Mouse (Mus musculus) midbrain, embryonic 14.5 days (tissue): ENCODE results near the gene Ppan. TPM values are rescaled to one million over a fixed set of nuclear protein-coding genes. Genes with fewer than 3 reads are reported as not detected.

Experiments used
- ATAC-seq: fragments of 200-750 bp; cut with Nextera tagmentation; 2 replicates; pipeline ENCODE4 v1.8.0; 2017; ENCODE audit warnings: moderate number of reproducible peaks, moderate library complexity; ENCODE audit not compliant: low FRiP score, low TSS enrichment
- DNase-seq: peaks from one replicate; pipeline ENCODE4 v3.0.0-alpha.2; 2015
- H3K27ac ChIP-seq: fragments of 300-500 bp; sonication (generic); replicated peaks from 2 replicates; pipeline ENCODE4 v1.5.1; 2014; ENCODE audit warnings: mild to moderate bottlenecking, low read depth, low read length, moderate library complexity
- H3K27me3 ChIP-seq: fragments of 300-500 bp; sonication (generic); 2 replicates; pipeline ENCODE4 v1.6.1; 2014; ENCODE audit warnings: low read length, control low read depth, mixed read lengths; ENCODE audit not compliant: control insufficient read depth, insufficient read depth
- H3K36me3 ChIP-seq: fragments of 300-500 bp; sonication (generic); 2 replicates; pipeline ENCODE4 v1.6.1; 2014; ENCODE audit warnings: low read length, control low read depth; ENCODE audit not compliant: control insufficient read depth, insufficient read depth
- H3K4me1 ChIP-seq: fragments of 300-500 bp; sonication (generic); 2 replicates; pipeline ENCODE4 v1.6.1; 2014; ENCODE audit warnings: mild to moderate bottlenecking, antibody characterized with exemption, low read length, control low read depth; ENCODE audit not compliant: control insufficient read depth, insufficient read depth
- H3K4me2 ChIP-seq: fragments of 300-500 bp; sonication (generic); 2 replicates; pipeline ENCODE4 v1.6.1; 2014; ENCODE audit warnings: mild to moderate bottlenecking, low read length, moderate library complexity
- H3K4me3 ChIP-seq: fragments of 300-500 bp; sonication (generic); replicated peaks from 2 replicates; pipeline ENCODE4 v1.5.1; 2014; ENCODE audit warnings: low read depth, low read length
- H3K9ac ChIP-seq: fragments of 300-500 bp; sonication (generic); replicated peaks from 2 replicates; pipeline ENCODE4 v1.6.1; 2014; ENCODE audit warnings: mild to moderate bottlenecking, low read length, moderate library complexity
- H3K9me3 ChIP-seq: fragments of 300-500 bp; sonication (generic); 2 replicates; pipeline ENCODE4 v1.6.1; 2016; ENCODE audit warnings: low read length, control low read depth, mixed read lengths; ENCODE audit not compliant: control insufficient read depth
- whole genome bisulfite sequencing: fragments of 180-500 bp; shearing (Covaris S2); extraction: QIAGEN DNeasy Blood & Tissue Kit; methylation state at CpG from one replicate; pipeline ENCODE4 v1.1.7; 2014; 5-methylcytosine and 5-hydroxymethylcytosine counted together
- polyA plus RNA-seq: library from polyadenylated mRNA; unstranded; fragments of >200 nt; fragmentation: Nextera tagmentation; extraction: Ambion mirVana; gene quantifications from 2 replicates; pipeline ENCODE4 v1.2.1, GENCODE M21; 2014

The Ppan gene
- polyA plus RNA-seq, 1 experiment from 2014 or later = 39.8 TPM

GRCm38 (mm10) chr9:20897736-20898510 lies 9.9 kb downstream of the Ppan start:
- WGBS = 6% methylated on average over 32 of the region's 39 CpGs

GRCm38 (mm10) chr9:20898511-20899073 lies 10.6 kb downstream of the Ppan start, which contains the start of gene Eif3g:
TSS of gene Eif3g (minus strand) at chr9:20898623.
- Histone ChIP-seq H3K4me1 (peaks cover 5% of the 10 kb centered on the region), H3K4me3 (peak within 1 kb of the TSS; percentile 81), H3K27me3 (no peaks in the 10 kb centered on the region), H3K4me2 (peak within 1 kb of the TSS; percentile 79), H3K27ac (peak within 1 kb of the TSS; percentile 26; the same call in 1 of the 2 replicates), H3K36me3 (peaks cover 31% of the 10 kb centered on the region), H3K9ac (peak within 1 kb of the TSS; percentile 71), H3K9me3 (no peaks in the 10 kb centered on the region)
- ATAC-seq (peak; percentile 85), DNase-seq (peak; percentile 94)
- 4% methylated on average over 34 of the region's 34 CpGs for WGBS

More at GRCm38 (mm10) chr9:20897736-20898510, 9.9 kb downstream of the Ppan start:
- Histone ChIP-seq H3K27me3 (no peaks in the 10 kb centered on the region), H3K9ac (peak overlapping the region; percentile 71), H3K36me3 (peaks cover 38% of the 10 kb centered on the region), H3K27ac (peak overlapping the region; percentile 26; the same call in 1 of the 2 replicates), H3K4me1 (peaks cover 5% of the 10 kb centered on the region), H3K4me3 (peak overlapping the region; percentile 81), H3K4me2 (peak overlapping the region; percentile 79), H3K9me3 (no peaks in the 10 kb centered on the region)
- ATAC-seq (peak; percentile 69), DNase-seq (no peak)

- 17% methylated on average over 13 of the region's 13 CpGs for WGBS
- H3K27ac ChIP-seq = no peak overlapping the region
- H3K36me3 ChIP-seq = peaks cover 19% of the 10 kb centered on the region
- no peaks in the 10 kb centered on the region for H3K27me3 ChIP-seq
- H3K9me3 ChIP-seq = no peaks in the 10 kb centered on the region
- H3K4me3 ChIP-seq = no peak overlapping the region
- ATAC-seq = no peak
- no peak overlapping the region; the same call in 1 of the 2 replicates for H3K9ac ChIP-seq
- peak; percentile 69 for DNase-seq
- peaks cover 5% of the 10 kb centered on the region for H3K4me1 ChIP-seq
- H3K4me2 ChIP-seq = no peak overlapping the region
Measured at GRCm38 (mm10) chr9:20901466-20902173, 13.6 kb downstream of the Ppan start.

- Histone ChIP-seq H3K9me3 (no peaks in the 10 kb centered on the region), H3K27me3 (no peaks in the 10 kb centered on the region), H3K36me3 (peaks cover 22% of the 10 kb centered on the region), H3K27ac (no peak overlapping the region), H3K4me1 (peaks cover 5% of the 10 kb centered on the region), H3K9ac (no peak overlapping the region; the same call in 1 of the 2 replicates), H3K4me3 (no peak overlapping the region), H3K4me2 (no peak overlapping the region)
- no peak for DNase-seq
- 27% methylated on average over 6 of the region's 6 CpGs for WGBS
- no peak for ATAC-seq
Measured at GRCm38 (mm10) chr9:20902174-20902491, 14.2 kb downstream of the Ppan start.

- H3K27ac ChIP-seq = no peak overlapping the region
- 93% methylated on average over 9 of the region's 9 CpGs for WGBS
- no peak overlapping the region for H3K4me2 ChIP-seq
- peaks cover 99% of the 10 kb centered on the region for H3K36me3 ChIP-seq
- no peak overlapping the region for H3K4me3 ChIP-seq
- ATAC-seq (no peak), DNase-seq (no peak)
- H3K27me3 ChIP-seq = no peaks in the 10 kb centered on the region
- no peaks in the 10 kb centered on the region for H3K9me3 ChIP-seq
- no peak overlapping the region for H3K9ac ChIP-seq
- H3K4me1 ChIP-seq = no peaks in the 10 kb centered on the region
Measured at GRCm38 (mm10) chr9:20909948-20910347, 22.0 kb downstream of the Ppan start.

- H3K36me3 ChIP-seq = peaks cover 100% of the 10 kb centered on the region
- no peak overlapping the region for H3K27ac ChIP-seq
- no peaks in the 10 kb centered on the region for H3K4me1 ChIP-seq
- no peak overlapping the region for H3K9ac ChIP-seq
- H3K4me3 ChIP-seq = no peak overlapping the region
- no peak for DNase-seq
- H3K4me2 ChIP-seq = no peak overlapping the region
- WGBS = 89% methylated on average over 4 of the region's 4 CpGs
- no peak for ATAC-seq
- no peaks in the 10 kb centered on the region for H3K27me3 ChIP-seq
- no peaks in the 10 kb centered on the region for H3K9me3 ChIP-seq
Measured at GRCm38 (mm10) chr9:20916160-20916559, 28.2 kb downstream of the Ppan start.

- Histone ChIP-seq H3K4me2 (no peak overlapping the region), H3K27me3 (no peaks in the 10 kb centered on the region), H3K4me3 (no peak overlapping the region), H3K4me1 (no peaks in the 10 kb centered on the region), H3K9me3 (no peaks in the 10 kb centered on the region), H3K9ac (no peak overlapping the region), H3K36me3 (peaks cover 99% of the 10 kb centered on the region), H3K27ac (no peak overlapping the region)
- WGBS = 94% methylated on average over 3 of the region's 3 CpGs
- no peak for ATAC-seq
- DNase-seq = no peak
Measured at GRCm38 (mm10) chr9:20923258-20923657, 35.3 kb downstream of the Ppan start.
